Mouse (Mus musculus): ENCODE measurements around the gene Epop.

- TF ChIP-seq CTCF (IDR thresholded peaks at IDR 0.05; ENCODE audit: control insufficient read depth, insufficient read depth, insufficient replicate concordance, low read depth, low read length) (no peak), POLR2A (IDR thresholded peaks at IDR 0.05; ENCODE audit: control insufficient read depth, low read depth, low read length) (no peak)
Measured at GRCm38 (mm10) chr11:97618368-97618767, 11.1 kb downstream of the Epop start.

All from testis, adult 2 months (tissue).